Mouse (Mus musculus) ES-E14 (cell line): ENCODE data around the gene Spp2.

Experiments used
- CHD2 ChIP-seq: IDR thresholded peaks from 2 replicates; pipeline ENCODE4 v1.6.1; 2014; ENCODE audit warnings: mild to moderate bottlenecking, low read depth, low read length, inconsistent platforms
- HCFC1 ChIP-seq: IDR thresholded peaks from 2 replicates; pipeline ENCODE4 v1.6.1; 2012; ENCODE audit warnings: low read length, inconsistent platforms, borderline replicate concordance; ENCODE audit not compliant: insufficient read depth
- MAFK ChIP-seq: IDR thresholded peaks from 2 replicates; pipeline ENCODE4 v1.6.1; 2014; ENCODE audit warnings: mild to moderate bottlenecking, low read depth, low read length, inconsistent platforms; ENCODE audit not compliant: insufficient read depth
- ZC3H11A ChIP-seq: IDR thresholded peaks from 2 replicates; pipeline ENCODE4 v1.6.1; 2012; ENCODE audit warnings: low read depth, mild to moderate bottlenecking, inconsistent platforms, low read length, borderline replicate concordance

- TF ChIP-seq MAFK (no peak), CHD2 (no peak), ZC3H11A (peak; percentile 43; the same call in 1 of the 2 replicates), HCFC1 (no peak)
Measured at GRCm38 (mm10) chr1:88456451-88457072, 49.8 kb downstream of the Spp2 start.
